Mouse (Mus musculus): Measurements from ENCODE around the gene Slc7a14. TPM values are rescaled to one million over a fixed set of nuclear protein-coding genes. Genes with fewer than 3 reads are reported as not detected.

The Slc7a14 gene
- total RNA-seq, 1 experiment = 0.18 TPM

- DNase-seq (ENCODE audit: low read depth, low spot score) = no peak
- no peak overlapping the region for H3K4me3 ChIP-seq (ENCODE audit: insufficient read depth in 1 of 2, low read depth in 1 of 2, low read length in 2 of 2, poor library complexity in 1 of 2, severe bottlenecking in 1 of 2)
Measured at GRCm38 (mm10) chr3:31161336-31161735, 148.8 kb downstream of the Slc7a14 start.

GRCm38 (mm10) chr3:31160046-31160445 lies 150.1 kb downstream of the Slc7a14 start:
- Histone ChIP-seq H3K4me1 (ENCODE audit: control insufficient read depth in 2 of 2, insufficient read depth in 2 of 2, low read length in 2 of 2, poor library complexity in 1 of 2) (no peaks in the 10 kb centered on the region; a peak in 1 of 4 replicates), H3K9ac (ENCODE audit: insufficient read depth, low read depth, low read length, poor library complexity, severe bottlenecking) (no peak overlapping the region), H3K4me3 (ENCODE audit: insufficient read depth in 1 of 2, low read depth in 1 of 2, low read length in 2 of 2, poor library complexity in 1 of 2, severe bottlenecking in 1 of 2) (no peak overlapping the region), H3K9me3 (ENCODE audit: control insufficient read depth, insufficient read depth, low read depth, low read length) (no peaks in the 10 kb centered on the region), H3K36me3 (ENCODE audit: control insufficient read depth, insufficient read depth, low read length, poor library complexity, severe bottlenecking) (no peaks in the 10 kb centered on the region), H3K27ac (ENCODE audit: insufficient read depth, low read depth, low read length, poor library complexity, severe bottlenecking) (no peak overlapping the region)
- in situ Hi-C loops (cut with MboI; ENCODE audit: low sequenced_read_pairs in 2 of 2, unreplicated experiment in 2 of 2) = no loop called here
- TF ChIP-seq ZNF384 (IDR thresholded peaks at IDR 0.05; ENCODE audit: low read depth, low read length) = no peak
- no peak for TF ChIP-seq CHD2 (IDR thresholded peaks at IDR 0.05; ENCODE audit: low read depth, low read length)
- no peak for TF ChIP-seq ZC3H11A (IDR thresholded peaks at IDR 0.05; ENCODE audit: borderline replicate concordance, low read depth, low read length)
- TF ChIP-seq MAFK (IDR thresholded peaks at IDR 0.05; ENCODE audit: insufficient read depth, low read depth, low read length) = no peak
- TF ChIP-seq HCFC1 (IDR thresholded peaks at IDR 0.05; ENCODE audit: borderline replicate concordance, insufficient read depth, low read length) = no peak
- no peak for DNase-seq (ENCODE audit: low read depth, low spot score)

More at GRCm38 (mm10) chr3:31161336-31161735, 148.8 kb downstream of the Slc7a14 start:
- in situ Hi-C loops (cut with MboI; ENCODE audit: low sequenced_read_pairs in 2 of 2, unreplicated experiment in 2 of 2) = no loop called here
- H3K27ac ChIP-seq (ENCODE audit: insufficient read depth, low read depth, low read length, poor library complexity, severe bottlenecking) = no peak overlapping the region
- no peaks in the 10 kb centered on the region for H3K9me3 ChIP-seq (ENCODE audit: control insufficient read depth, insufficient read depth, low read depth, low read length)
- H3K36me3 ChIP-seq (ENCODE audit: control insufficient read depth, insufficient read depth, low read length, poor library complexity, severe bottlenecking) = no peaks in the 10 kb centered on the region
- no peaks in the 10 kb centered on the region; a peak in 2 of 4 replicates for H3K4me1 ChIP-seq (ENCODE audit: control insufficient read depth in 2 of 2, insufficient read depth in 2 of 2, low read length in 2 of 2, poor library complexity in 1 of 2)
- TF ChIP-seq HCFC1 (IDR thresholded peaks at IDR 0.05; ENCODE audit: borderline replicate concordance, insufficient read depth, low read length) = no peak
- no peak for TF ChIP-seq MAFK (IDR thresholded peaks at IDR 0.05; ENCODE audit: insufficient read depth, low read depth, low read length)
- no peak overlapping the region for H3K9ac ChIP-seq (ENCODE audit: insufficient read depth, low read depth, low read length, poor library complexity, severe bottlenecking)

- H3K4me1 ChIP-seq (ENCODE audit: control insufficient read depth in 2 of 2, insufficient read depth in 2 of 2, low read length in 2 of 2, poor library complexity in 1 of 2) = no peaks in the 10 kb centered on the region; a peak in 1 of 4 replicates
- H3K27ac ChIP-seq (ENCODE audit: insufficient read depth, low read depth, low read length, poor library complexity, severe bottlenecking) = no peak overlapping the region
- DNase-seq (ENCODE audit: low read depth, low spot score) = no peak
- no peak overlapping the region for H3K9ac ChIP-seq (ENCODE audit: insufficient read depth, low read depth, low read length, poor library complexity, severe bottlenecking)
- no peak for TF ChIP-seq ZNF384 (IDR thresholded peaks at IDR 0.05; ENCODE audit: low read depth, low read length)
- TF ChIP-seq ZC3H11A (IDR thresholded peaks at IDR 0.05; ENCODE audit: borderline replicate concordance, low read depth, low read length) = no peak
- TF ChIP-seq HCFC1 (IDR thresholded peaks at IDR 0.05; ENCODE audit: borderline replicate concordance, insufficient read depth, low read length) = no peak
- TF ChIP-seq CHD2 (IDR thresholded peaks at IDR 0.05; ENCODE audit: low read depth, low read length) = no peak
- no peak for TF ChIP-seq MAFK (IDR thresholded peaks at IDR 0.05; ENCODE audit: insufficient read depth, low read depth, low read length)
- no peak overlapping the region for H3K4me3 ChIP-seq (ENCODE audit: insufficient read depth in 1 of 2, low read depth in 1 of 2, low read length in 2 of 2, poor library complexity in 1 of 2, severe bottlenecking in 1 of 2)
- no peaks in the 10 kb centered on the region for H3K9me3 ChIP-seq (ENCODE audit: control insufficient read depth, insufficient read depth, low read depth, low read length)
- no peaks in the 10 kb centered on the region for H3K36me3 ChIP-seq (ENCODE audit: control insufficient read depth, insufficient read depth, low read length, poor library complexity, severe bottlenecking)
- in situ Hi-C loops (cut with MboI; ENCODE audit: low sequenced_read_pairs in 2 of 2, unreplicated experiment in 2 of 2) = no loop called here
Measured at GRCm38 (mm10) chr3:31157776-31158175, 152.4 kb downstream of the Slc7a14 start.

- Histone ChIP-seq H3K4me3 (ENCODE audit: insufficient read depth in 1 of 2, low read depth in 1 of 2, low read length in 2 of 2, poor library complexity in 1 of 2, severe bottlenecking in 1 of 2) (no peak overlapping the region), H3K36me3 (ENCODE audit: control insufficient read depth, insufficient read depth, low read length, poor library complexity, severe bottlenecking) (no peaks in the 10 kb centered on the region), H3K9me3 (ENCODE audit: control insufficient read depth, insufficient read depth, low read depth, low read length) (no peaks in the 10 kb centered on the region), H3K9ac (ENCODE audit: insufficient read depth, low read depth, low read length, poor library complexity, severe bottlenecking) (no peak overlapping the region), H3K27ac (ENCODE audit: insufficient read depth, low read depth, low read length, poor library complexity, severe bottlenecking) (no peak overlapping the region), H3K4me1 (ENCODE audit: control insufficient read depth in 2 of 2, insufficient read depth in 2 of 2, low read length in 2 of 2, poor library complexity in 1 of 2) (no peaks in the 10 kb centered on the region; a peak in 1 of 4 replicates)
- no peak for DNase-seq (ENCODE audit: low read depth, low spot score)
- in situ Hi-C loops (cut with MboI; ENCODE audit: low sequenced_read_pairs in 2 of 2, unreplicated experiment in 2 of 2) = no loop called here
- TF ChIP-seq MAFK (IDR thresholded peaks at IDR 0.05; ENCODE audit: insufficient read depth, low read depth, low read length) = no peak
- TF ChIP-seq ZC3H11A (IDR thresholded peaks at IDR 0.05; ENCODE audit: borderline replicate concordance, low read depth, low read length) = no peak
- no peak for TF ChIP-seq CHD2 (IDR thresholded peaks at IDR 0.05; ENCODE audit: low read depth, low read length)
Measured at GRCm38 (mm10) chr3:31156126-31156525, 154.1 kb downstream of the Slc7a14 start.

Other genes starting within 250 kb of the Slc7a14 start
- 68.9 and 92.2 TPM in 2 replicates for gene Skil, start 215.3 kb downstream of the Slc7a14 start, total RNA-seq (2012; rRNA removed)
- gene Cldn11, start 160.5 kb downstream of the Slc7a14 start, total RNA-seq (2012; rRNA removed) = 0.13 and 0.21 TPM in 2 replicates